Mouse (Mus musculus): ENCODE data around the gene Anxa5. TPM values are rescaled to one million over a fixed set of nuclear protein-coding genes. Genes with fewer than 3 reads are reported as not detected.

Anxa5 gene
- total RNA-seq, 2 experiments from 2014 or later: 250 to 254 TPM

DNA sequence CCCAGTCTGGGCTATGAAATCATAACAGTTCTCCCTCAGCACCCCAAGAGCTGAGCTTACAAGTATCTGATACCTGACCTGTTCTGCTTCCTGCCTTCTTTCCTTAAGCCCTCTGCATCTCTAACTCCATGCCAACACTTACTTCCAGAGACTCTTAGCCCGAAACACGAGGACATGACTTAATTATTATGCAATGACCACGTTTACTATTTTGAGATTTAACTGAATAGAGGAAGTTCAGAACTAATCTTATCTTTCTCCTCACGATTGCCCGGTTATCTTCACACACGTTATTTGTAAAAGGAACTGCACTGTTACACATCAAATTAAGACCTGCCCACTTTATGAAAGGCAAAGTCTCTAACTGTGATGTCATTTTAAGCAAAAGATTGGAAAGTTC lies 28.8 kb downstream of the Anxa5 start:
- DNase-seq: no peak

DNA sequence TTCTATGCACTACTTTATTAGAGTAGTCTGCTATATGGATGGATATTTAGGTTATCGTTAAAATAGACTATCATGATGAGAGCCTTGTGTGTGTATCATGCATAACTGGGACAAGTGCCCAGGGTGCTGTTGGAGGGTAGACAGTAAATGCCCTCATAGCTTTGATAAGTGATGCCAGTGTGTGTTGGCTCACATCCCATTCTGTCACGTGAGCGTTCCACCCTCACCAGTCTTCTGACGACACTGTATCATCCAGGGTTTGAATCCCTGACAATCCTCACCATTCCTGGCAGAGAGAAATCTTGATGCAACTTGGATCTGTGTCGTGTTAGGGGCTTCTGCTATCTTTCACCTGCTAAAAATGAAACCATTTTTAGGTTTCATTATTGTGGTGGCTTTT lies 29.2 kb downstream of the Anxa5 start:
- peak; percentile 51 for DNase-seq

DNA sequence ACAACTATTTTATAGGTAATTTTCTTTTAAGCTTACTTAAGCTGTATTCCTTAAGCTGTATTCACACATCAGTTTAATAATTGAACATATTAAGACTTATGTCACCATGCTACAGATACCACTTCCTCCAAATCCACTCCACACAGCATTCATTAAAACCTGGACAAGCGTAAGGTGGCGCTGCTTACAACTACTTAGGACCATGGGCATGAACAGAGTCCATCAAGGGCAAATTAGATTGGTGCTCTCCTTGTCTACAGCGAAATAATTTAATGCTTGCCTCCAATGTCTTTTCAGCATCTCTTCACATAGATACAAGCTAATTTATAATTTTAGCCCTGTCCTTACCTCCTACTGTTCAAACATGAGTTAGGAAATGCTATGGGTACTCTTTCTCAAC lies 29.7 kb downstream of the Anxa5 start:
- no peak for DNase-seq

DNA sequence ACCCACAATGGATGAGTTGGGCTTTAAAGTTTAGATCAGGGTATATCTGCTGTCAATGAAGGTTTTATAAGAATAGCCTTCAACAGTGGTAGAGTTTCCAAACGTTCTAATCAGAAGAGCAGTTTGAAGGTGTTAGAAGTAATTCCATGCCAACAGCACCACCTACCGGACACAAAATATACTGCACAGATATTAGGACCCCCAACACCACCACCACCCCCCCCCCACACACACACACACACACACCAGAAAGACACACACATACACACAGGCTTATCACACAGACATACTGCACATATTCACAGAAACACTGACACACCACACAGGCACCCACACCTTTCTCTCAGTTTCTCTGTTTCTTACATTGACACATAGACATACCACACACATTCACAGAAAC lies 33.3 kb downstream of the Anxa5 start:
- peak; percentile 70 for DNase-seq

DNA sequence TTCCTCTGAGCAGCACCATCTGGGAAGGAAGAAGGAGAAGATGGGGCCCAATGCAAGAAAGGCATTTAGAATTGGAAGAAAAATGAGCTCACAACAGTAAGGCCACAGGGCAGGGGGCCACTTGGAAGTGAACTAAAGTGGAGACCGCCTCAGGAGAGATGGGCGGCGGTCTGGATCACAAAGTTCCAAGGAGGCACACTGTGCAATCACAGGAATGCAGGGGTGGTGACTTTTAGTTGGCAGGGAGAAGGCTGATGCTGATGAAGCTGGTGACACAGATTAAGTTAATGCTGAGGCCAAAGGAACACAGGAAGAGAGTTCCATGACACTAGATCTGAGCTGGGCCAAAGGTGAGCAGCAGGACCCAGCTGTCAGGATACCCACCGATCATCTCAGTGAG lies 35.4 kb downstream of the Anxa5 start:
- DNase-seq: peak; percentile 48

DNA sequence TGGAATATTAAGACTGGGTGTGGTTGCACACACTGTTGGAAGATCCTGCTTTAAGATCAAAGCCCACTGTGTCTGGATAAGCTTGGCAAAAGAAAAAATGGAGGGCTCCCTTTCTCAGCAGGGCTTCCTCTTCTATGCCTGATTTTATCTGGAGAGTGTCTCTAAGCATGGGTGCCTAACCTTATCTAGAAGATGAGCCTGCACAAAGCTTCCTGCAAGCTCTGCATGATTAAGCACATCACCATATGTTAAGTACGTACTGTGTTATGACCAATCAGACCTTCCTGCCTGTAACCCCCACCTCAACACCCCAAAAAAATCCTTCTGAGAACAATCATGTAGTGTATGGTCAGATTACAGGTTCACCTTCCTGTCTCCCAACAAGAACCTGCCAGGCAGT lies 45.3 kb downstream of the Anxa5 start:
- DNase-seq: no peak

DNA sequence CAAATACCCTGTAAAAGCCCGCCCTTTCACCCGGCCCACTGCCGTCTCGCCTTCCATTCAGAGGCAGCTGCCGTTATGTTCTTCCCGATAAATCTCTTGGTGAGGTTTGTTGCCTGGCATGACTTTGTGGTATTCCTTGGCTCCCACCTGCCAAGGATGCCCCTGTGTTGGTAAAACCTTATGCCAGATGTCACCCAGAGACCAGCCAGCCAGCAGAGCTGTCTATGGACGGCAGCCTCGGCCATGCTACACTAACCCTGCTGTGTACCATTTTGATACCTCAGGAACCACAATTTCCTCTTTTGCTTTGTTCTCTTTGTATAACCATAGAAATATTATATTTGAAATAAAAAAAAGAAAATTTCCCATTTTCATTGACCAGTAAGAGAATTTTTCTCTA lies 48.3 kb downstream of the Anxa5 start:
- no peak for DNase-seq

DNA sequence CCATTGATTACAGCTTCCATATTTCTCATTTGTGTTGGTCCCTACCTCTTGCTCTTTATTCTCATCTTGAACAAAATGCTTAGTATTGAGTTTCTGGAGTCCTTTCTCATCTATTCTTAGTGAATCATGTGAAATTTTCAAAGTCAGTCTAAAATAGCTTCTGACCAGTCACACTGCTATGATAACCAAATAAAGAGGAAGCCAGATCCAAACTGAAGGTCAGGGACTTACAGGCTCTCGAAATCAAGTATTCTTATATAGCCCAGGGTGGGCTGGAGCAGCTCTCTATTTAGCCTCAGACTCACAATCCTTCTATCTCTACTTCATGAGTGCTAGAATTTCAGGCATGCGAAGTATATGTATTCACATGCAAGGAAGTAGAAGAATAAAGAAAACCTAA lies 66.2 kb downstream of the Anxa5 start:
- DNase-seq: no peak

DNA sequence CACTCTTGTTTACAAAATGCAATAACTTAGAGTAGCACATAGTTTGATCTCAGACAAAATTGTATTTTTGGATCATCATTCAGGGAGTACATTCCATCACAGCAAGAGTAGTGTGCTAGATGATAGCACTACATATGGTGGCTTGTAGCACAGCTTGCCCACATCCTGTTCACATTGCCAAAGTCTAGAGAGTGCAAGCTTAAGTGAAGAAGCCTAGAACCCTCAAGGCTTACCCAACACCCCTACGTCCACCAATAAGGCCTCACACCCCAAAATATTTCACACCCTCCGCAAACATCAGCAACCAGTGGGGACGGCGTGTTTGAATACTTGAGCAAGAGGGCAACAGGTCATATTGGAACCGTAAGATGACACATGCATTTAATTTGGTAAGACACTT lies 68.7 kb downstream of the Anxa5 start:
- no peak for DNase-seq

DNA sequence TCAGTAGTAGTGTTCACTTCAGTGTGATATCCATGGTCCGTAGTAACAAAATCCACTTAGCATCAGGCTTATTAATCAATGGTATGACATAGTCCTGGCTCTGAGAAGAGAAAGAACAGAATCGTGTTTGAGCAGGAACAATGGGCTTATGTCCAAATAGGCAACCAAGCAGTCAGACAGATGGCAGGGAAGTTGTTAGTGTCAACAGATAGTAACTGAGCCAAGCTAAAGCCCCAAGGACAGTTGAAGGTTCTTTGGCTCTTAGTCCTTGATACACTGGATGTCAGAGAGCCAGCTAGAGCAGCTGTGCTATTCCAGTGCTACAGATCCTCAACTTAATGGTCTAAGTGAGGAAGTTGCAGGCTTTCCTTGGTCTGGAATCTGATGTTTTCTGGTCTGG lies 69.4 kb downstream of the Anxa5 start:
- peak; percentile 39 for DNase-seq

DNA sequence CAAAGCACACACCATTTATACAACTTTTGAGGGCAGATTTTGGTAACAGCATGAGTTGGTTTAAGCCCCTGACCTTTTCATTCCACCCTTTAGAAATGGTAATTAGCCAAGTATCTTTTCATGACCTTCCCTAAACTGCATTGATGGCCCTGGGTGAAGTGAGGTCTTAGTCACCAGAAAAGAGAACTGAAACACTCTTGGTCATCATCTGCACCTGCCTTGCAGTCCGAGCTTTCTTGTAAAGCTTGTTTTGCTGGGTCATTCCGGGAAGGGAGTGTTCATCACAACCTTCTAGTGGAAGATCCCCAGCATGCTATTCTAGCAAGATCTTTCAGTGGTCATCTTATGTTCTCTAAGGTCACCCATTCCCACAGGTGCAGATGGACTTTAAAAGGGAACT lies 73.8 kb downstream of the Anxa5 start:
- no peak for DNase-seq

DNA sequence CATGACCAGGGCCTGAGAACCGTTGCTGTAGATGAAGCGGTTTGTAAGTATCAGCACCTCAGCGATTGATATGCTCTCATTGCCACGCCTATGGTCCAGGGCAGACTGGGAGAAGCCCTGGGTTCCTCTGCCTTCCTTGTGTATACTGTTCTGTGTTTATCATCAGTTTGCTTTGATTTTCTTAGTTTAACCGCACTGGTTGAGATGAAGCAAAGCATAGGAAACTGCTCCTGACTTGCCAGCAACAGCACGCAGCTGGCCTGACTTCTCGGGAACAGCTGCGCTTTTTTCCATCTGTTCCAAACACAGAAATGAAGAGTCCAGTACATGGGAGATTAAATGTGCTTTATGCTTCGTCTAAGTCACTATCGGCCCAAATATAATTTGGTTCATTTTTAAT lies 75.0 kb downstream of the Anxa5 start:
- DNase-seq: no peak

Small RNA genes within 50 kb of the gene (microRNA-seq; reads per million reads assigned to microRNA genes)
- 0.61 to 3.5 reads per million in 2 experiments for gene Mir7009

Other genes with a start within 250 kb of the Anxa5 start
- gene 1810062G17Rik, start within 50 bp of the Anxa5 start, total RNA-seq (2021): under 1 TPM; 0.50 to 0.91 TPM
- under 1 TPM; 0.09 to 0.12 TPM for gene Gm11549, start 45.9 kb upstream of the Anxa5 start, total RNA-seq (2021)
- gene Exosc9, start 76.7 kb upstream of the Anxa5 start, total RNA-seq (2021): 10 to 100 TPM; 29.8 to 32.0 TPM
- gene Ccna2, start 96.3 kb upstream of the Anxa5 start, total RNA-seq (2021): 100 to 1,000 TPM in 1 of 2 experiments, 10 to 100 TPM in 1; 95.4 to 106 TPM
- 1 to 10 TPM; 8.9 to 9.9 TPM for gene Bbs7, start 137.6 kb upstream of the Anxa5 start, total RNA-seq (2021)
- 1 to 10 TPM; 9.6 to 9.8 TPM for gene Trpc3, start 214.3 kb upstream of the Anxa5 start, total RNA-seq (2021)

Measured in heart, postnatal 4 days (tissue).